ENCODE assay signal across 8 mouse cellular contexts in the genomic region with DNA sequence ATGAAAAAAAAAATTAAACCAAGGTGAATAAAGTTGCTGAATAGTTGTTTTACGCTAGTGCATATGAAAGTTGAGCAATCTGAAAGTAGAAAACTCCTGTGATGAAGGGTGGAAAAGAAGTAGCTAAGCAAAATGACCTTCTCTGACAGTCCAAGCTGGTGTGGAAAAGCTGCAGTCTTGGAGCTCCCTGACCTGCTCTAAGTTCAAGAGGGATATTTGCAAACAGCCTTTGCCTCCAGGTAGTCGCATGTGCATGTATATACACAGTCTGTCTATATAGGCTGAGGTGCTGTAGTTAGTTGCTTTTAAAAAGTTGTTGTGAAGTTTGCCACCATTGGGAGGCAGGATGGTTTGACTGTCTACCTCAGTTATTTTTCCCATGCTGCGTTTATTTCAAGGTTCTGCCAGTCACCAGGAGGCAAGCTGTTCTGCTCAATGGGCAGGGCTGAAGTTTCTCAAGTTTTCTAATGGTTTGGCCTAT. TPM values are rescaled to one million over a fixed set of nuclear protein-coding genes. Genes with fewer than 3 reads are reported as not detected.
A peak's percentile ranks its signal among the peaks of the same experiment; 100 is the strongest.
DNase-seq lines count a peak whose midpoint lies in the region; ATAC-seq and TF ChIP-seq lines count a peak whose summit lies in the region.

No protein-coding gene starts in this region.

- no peaks in the 10 kb centered on the region for H3K27me3 ChIP-seq in embryonic facial prominence, embryonic 11.5 days (ENCODE audit: control insufficient read depth, insufficient read depth, low read length)
- no peaks in the 10 kb centered on the region for H3K27me3 ChIP-seq in intestine, embryonic 14.5 days (replicated peaks; ENCODE audit: control insufficient read depth, insufficient read depth, low read length)
- H3K27me3 ChIP-seq in neural tube, embryonic 12.5 days (replicated peaks): no peaks in the 10 kb centered on the region

- ATAC-seq in embryonic facial prominence, embryonic 11.5 days (replicated peaks; ENCODE audit: insufficient number of reproducible peaks, low FRiP score, low TSS enrichment, low read depth): no peak
- no peak for ATAC-seq in intestine, embryonic 14.5 days (replicated peaks; ENCODE audit: low FRiP score, low TSS enrichment, low read depth)
- ATAC-seq in neural tube, embryonic 12.5 days (ENCODE audit: low FRiP score, low read depth): no peak

- H3K9ac ChIP-seq in embryonic facial prominence, embryonic 11.5 days (replicated peaks; ENCODE audit: low read length): peak overlapping the region; percentile 85; the same call in 1 of the 2 replicates
- peak overlapping the region; percentile 98 for H3K9ac ChIP-seq in intestine, embryonic 14.5 days (ENCODE audit: low read length)
- peak overlapping the region; percentile 96; the same call in 1 of the 2 replicates for H3K9ac ChIP-seq in neural tube, embryonic 12.5 days

- peak overlapping the region; percentile 37 for H3K4me3 ChIP-seq in left cerebral cortex, adult 2 months
- H3K4me3 ChIP-seq in embryonic facial prominence, embryonic 11.5 days (ENCODE audit: low read depth, low read length): peak overlapping the region; percentile 52
- peak overlapping the region; percentile 91 for H3K4me3 ChIP-seq in intestine, embryonic 14.5 days (ENCODE audit: low read depth, low read length)
- peak overlapping the region; percentile 71 for H3K4me3 ChIP-seq in neural tube, embryonic 12.5 days

- no peak overlapping the region for H3K27ac ChIP-seq in left cerebral cortex, adult 2 months
- no peak overlapping the region for H3K27ac ChIP-seq in embryonic facial prominence, embryonic 11.5 days (replicated peaks; ENCODE audit: low read depth, low read length)
- H3K27ac ChIP-seq in intestine, embryonic 14.5 days (ENCODE audit: low read depth): no peak overlapping the region
- H3K27ac ChIP-seq in neural tube, embryonic 12.5 days: no peak overlapping the region

- no peaks in the 10 kb centered on the region for H3K9me3 ChIP-seq in embryonic facial prominence, embryonic 11.5 days (replicated peaks; ENCODE audit: control insufficient read depth, low read length)
- no peaks in the 10 kb centered on the region for H3K9me3 ChIP-seq in intestine, embryonic 14.5 days (ENCODE audit: control insufficient read depth, low read length)
- H3K9me3 ChIP-seq in neural tube, embryonic 12.5 days: no peaks in the 10 kb centered on the region

- H3K4me2 ChIP-seq in embryonic facial prominence, embryonic 11.5 days (ENCODE audit: low read depth, low read length): peak overlapping the region; percentile 69
- H3K4me2 ChIP-seq in intestine, embryonic 14.5 days (ENCODE audit: low read length): peak overlapping the region; percentile 80
- peak overlapping the region; percentile 64 for H3K4me2 ChIP-seq in neural tube, embryonic 12.5 days (replicated peaks)

- no peak; the same call in 1 of the 2 replicates for TF ChIP-seq CTCF in left cerebral cortex, adult 2 months (IDR thresholded peaks at IDR 0.05)

- intact Hi-C loops in left cerebral cortex, adult 2 months (cut with DNase I): loop anchor here (2.0 to 5.0 kb wide), 4 partner anchors 22 to 185 kb away; no protein-coding TSS in a partner anchor
- intact Hi-C loops in left cerebral cortex, postnatal 10 days (cut with DNase I): loop anchor here (5.0 to 10.0 kb wide), 3 partner anchors 115 to 350 kb away; no protein-coding TSS in a partner anchor

- no peaks in the 10 kb centered on the region for H3K36me3 ChIP-seq in embryonic facial prominence, embryonic 11.5 days (replicated peaks; ENCODE audit: control insufficient read depth, insufficient read depth, low read depth, low read length)
- no peaks in the 10 kb centered on the region for H3K36me3 ChIP-seq in intestine, embryonic 14.5 days (ENCODE audit: control insufficient read depth, insufficient read depth, low read length)
- no peaks in the 10 kb centered on the region for H3K36me3 ChIP-seq in neural tube, embryonic 12.5 days

- peaks cover 6% of the 10 kb centered on the region for H3K4me1 ChIP-seq in embryonic facial prominence, embryonic 11.5 days (ENCODE audit: control insufficient read depth, insufficient read depth, low read length)
- H3K4me1 ChIP-seq in intestine, embryonic 14.5 days (replicated peaks; ENCODE audit: control insufficient read depth, insufficient read depth, low read length): peaks cover 48% of the 10 kb centered on the region
- H3K4me1 ChIP-seq in neural tube, embryonic 12.5 days: peaks cover 45% of the 10 kb centered on the region

- no peak for DNase-seq in left cerebral cortex, adult 2 months (ENCODE audit: extremely low spot score in 1 of 2, low spot score in 2 of 2)
- no peak for DNase-seq in left cerebral cortex, postnatal 10 days (ENCODE audit: extremely low spot score in 1 of 2, low spot score in 2 of 2)
- no peak for DNase-seq in embryonic facial prominence, embryonic 11.5 days (ENCODE audit: low spot score)
- DNase-seq in intestine, embryonic 14.5 days (ENCODE audit: low spot score): no peak
- no peak for DNase-seq in urinary bladder, postnatal 10 days (ENCODE audit: low spot score)
- no peak for DNase-seq in right cerebral cortex, postnatal 25 days
- no peak for DNase-seq in gastrocnemius, adult 18-20 months (ENCODE audit: low spot score)

- WGBS in embryonic facial prominence, embryonic 11.5 days: 15% methylated on average over 3 of the region's 3 CpGs
- 9% methylated on average over 3 of the region's 3 CpGs for WGBS in intestine, embryonic 14.5 days
- WGBS in neural tube, embryonic 12.5 days: 18% methylated on average over 3 of the region's 3 CpGs

RNA-seq across cellular contexts. Expression of a gene that starts 1.5 kb away (rescaled TPM):
- 10 to 100 TPM; 18.7 to 19.3 TPM for total RNA-seq in left cerebral cortex, adult 2 months (2021)
- total RNA-seq in left cerebral cortex, postnatal 10 days (2021): 10 to 100 TPM; 21.1 to 21.3 TPM
- 15.7 and 15.9 TPM in 2 replicates for polyA plus RNA-seq in embryonic facial prominence, embryonic 11.5 days (2014; fragmentation: Nextera tagmentation; extraction: Ambion mirVana)
- 16.5 and 17.7 TPM in 2 replicates for polyA plus RNA-seq in intestine, embryonic 14.5 days (2014; fragmentation: Nextera tagmentation; extraction: Ambion mirVana)
- 10.9 and 13.1 TPM in 2 replicates for polyA plus RNA-seq in neural tube, embryonic 12.5 days (2016; fragmentation: Nextera tagmentation; extraction: Ambion mirVana)
- 1 to 10 TPM; 5.7 to 9.4 TPM for total RNA-seq in gastrocnemius, adult 18-20 months (2021)

Comparison
In these comparisons a context has a peak if more than half of its experiments do, and no peak if none do; other contexts are left out.
1. H3K4me3 ChIP-seq: peak in every context shown above with its lines; median percentile 91 in intestine, embryonic 14.5 days; 71 in neural tube, embryonic 12.5 days; 52 in embryonic facial prominence, embryonic 11.5 days; 37 in left cerebral cortex, adult 2 months.